In the genomic region with DNA sequence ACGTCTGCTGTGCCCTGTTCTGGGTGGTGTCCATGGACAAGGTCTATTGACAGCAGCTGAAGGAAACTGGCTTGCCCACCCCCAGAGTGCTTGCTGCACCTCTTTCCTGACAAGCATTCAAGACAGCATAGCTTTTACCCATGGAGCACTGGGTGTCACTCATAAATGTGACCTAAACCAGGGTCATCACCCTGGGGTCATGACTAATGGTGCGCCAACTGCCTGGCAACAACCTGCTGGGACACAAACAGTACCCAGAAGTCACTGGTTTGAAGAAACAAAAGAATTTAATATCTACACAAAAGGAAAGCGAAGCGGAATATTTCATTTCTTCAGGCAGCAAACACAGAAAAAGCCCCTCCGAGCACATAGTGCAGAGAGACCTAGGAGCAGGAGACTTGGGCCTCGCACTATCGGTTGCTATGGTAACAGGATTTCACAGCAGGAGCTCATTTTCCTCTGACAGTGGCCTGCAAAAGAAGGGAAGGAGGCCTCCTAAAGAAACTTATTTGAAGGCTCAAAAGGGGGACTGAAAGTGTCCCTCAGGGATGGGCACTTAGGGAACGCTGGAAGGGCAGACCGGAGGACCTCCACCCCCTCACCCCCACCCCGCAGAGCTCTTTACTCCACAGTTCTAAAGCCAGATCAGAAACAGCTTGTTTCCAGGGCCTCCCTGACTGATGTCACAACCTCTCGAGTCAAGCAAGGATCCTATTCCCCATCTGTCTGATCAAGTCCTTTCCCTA, we compare ENCODE assay signal across 10 mouse cellular contexts. TPM values are rescaled to one million over a fixed set of nuclear protein-coding genes. Genes with fewer than 3 reads are reported as not detected.
DNase-seq lines count a peak whose midpoint lies in the region; ATAC-seq and TF ChIP-seq lines count a peak whose summit lies in the region.
"Had no signal": no experiment of that assay in that cellular context is flagged by ENCODE, and none has a peak within 500 bp of the region (broad histone marks: within the 10 kb centered on the region; RNA-seq: fewer than 3 reads in every experiment).

No protein-coding gene starts in this region.

- no peak for TF ChIP-seq POLR2A in lung, adult 2 months (IDR thresholded peaks at IDR 0.05; ENCODE audit: borderline replicate concordance, extremely low read depth, low read depth, low read length)

- peak overlapping the region; percentile 51; the same call in 1 of the 2 replicates for H3K27ac ChIP-seq in forebrain, embryonic 12.5 days
- no peak overlapping the region for H3K27ac ChIP-seq in kidney, embryonic 14.5 days (ENCODE audit: low read depth, low read length)

- no peaks in the 10 kb centered on the region for H3K36me3 ChIP-seq in forebrain, embryonic 12.5 days (replicated peaks)
- no peaks in the 10 kb centered on the region for H3K36me3 ChIP-seq in kidney, embryonic 14.5 days (ENCODE audit: control insufficient read depth, insufficient read depth, low read length)

- peak; percentile 12 to 13 for DNase-seq in cerebellum, adult 18-20 months
- peak; percentile 49 for DNase-seq in MN1 (ENCODE audit: low spot score)
- DNase-seq in mesoderm, embryonic 11.5 days (ENCODE audit: low read depth, low spot score), result peak; percentile 85
- no peak for DNase-seq in spleen, postnatal 10 days (ENCODE audit: low spot score in 2 of 2)
- no peak for DNase-seq in lung, adult 2 months
- DNase-seq: B cell, adult 2 months had no signal

- peaks cover 35% of the 10 kb centered on the region for H3K27me3 ChIP-seq in forebrain, embryonic 12.5 days
- peaks cover 17% of the 10 kb centered on the region; the same call in 1 of the 2 replicates for H3K27me3 ChIP-seq in kidney, embryonic 14.5 days (ENCODE audit: control insufficient read depth, insufficient read depth, low read length)

- H3K4me2 ChIP-seq in forebrain, embryonic 12.5 days, result peak overlapping the region; percentile 30
- H3K4me2 ChIP-seq in kidney, embryonic 14.5 days (replicated peaks; ENCODE audit: low read depth, low read length), result no peak overlapping the region

- H3K9ac ChIP-seq in forebrain, embryonic 12.5 days, result no peak overlapping the region
- no peak overlapping the region for H3K9ac ChIP-seq in kidney, embryonic 14.5 days (ENCODE audit: low read depth, low read length)

- WGBS in forebrain, embryonic 12.5 days, result 11% methylated on average over 11 of the region's 11 CpGs
- 30% methylated on average over 11 of the region's 11 CpGs for WGBS in kidney, embryonic 14.5 days
- 69% methylated on average over 11 of the region's 11 CpGs for WGBS in lung, adult 2 months

- TF ChIP-seq CTCF in lung, adult 2 months (IDR thresholded peaks at IDR 0.05; ENCODE audit: insufficient read depth, low read length), result no peak

- peaks cover 49% of the 10 kb centered on the region for H3K4me1 ChIP-seq in forebrain, embryonic 12.5 days
- H3K4me1 ChIP-seq in kidney, embryonic 14.5 days (ENCODE audit: control insufficient read depth, insufficient read depth, low read length), result peaks cover 34% of the 10 kb centered on the region
- H3K4me1 ChIP-seq in lung, adult 2 months (ENCODE audit: control insufficient read depth, insufficient read depth, low read length), result peaks cover 6% of the 10 kb centered on the region

- H3K4me3 ChIP-seq in forebrain, embryonic 12.5 days (replicated peaks), result no peak overlapping the region
- no peak overlapping the region for H3K4me3 ChIP-seq in kidney, embryonic 14.5 days (ENCODE audit: low read length)
- no peak overlapping the region for H3K4me3 ChIP-seq in lung, adult 2 months (replicated peaks; ENCODE audit: extremely low read depth, low read depth, low read length)
- H3K4me3 ChIP-seq: megakaryocyte, embryonic 14.5 days had no signal

- ATAC-seq in cerebellum, adult (ENCODE audit: insufficient number of reproducible peaks, low FRiP score, low TSS enrichment), result no peak
- ATAC-seq in forebrain, embryonic 12.5 days (ENCODE audit: low FRiP score), result peak; percentile 61; the same call in 1 of the 2 replicates
- ATAC-seq in kidney, embryonic 14.5 days (ENCODE audit: low FRiP score, low TSS enrichment), result no peak

- no peaks in the 10 kb centered on the region for H3K9me3 ChIP-seq in forebrain, embryonic 12.5 days
- no peaks in the 10 kb centered on the region for H3K9me3 ChIP-seq in kidney, embryonic 14.5 days (ENCODE audit: control insufficient read depth, low read length)

RNA-seq across cellular contexts. Expression of gene Rph3al, which starts 25.7 kb away (rescaled TPM):
- polyA plus RNA-seq in forebrain, embryonic 12.5 days (2016; fragmentation: Nextera tagmentation; extraction: Ambion mirVana), result 1.1 and 1.7 TPM in 2 replicates
- polyA plus RNA-seq in kidney, embryonic 14.5 days (2014; fragmentation: Nextera tagmentation; extraction: Ambion mirVana), result 8.8 and 13.1 TPM in 2 replicates
- 15.5 and 17.7 TPM in 2 replicates for polyA plus RNA-seq in lung, adult 2 months (2012; rRNA removed)

RNA-seq across cellular contexts. Expression of gene 1700016K19Rik, which starts 35.8 kb away (rescaled TPM):
- 0.59 and 1.4 TPM in 2 replicates for polyA plus RNA-seq in forebrain, embryonic 12.5 days (2016; fragmentation: Nextera tagmentation; extraction: Ambion mirVana)
- polyA plus RNA-seq in kidney, embryonic 14.5 days (2014; fragmentation: Nextera tagmentation; extraction: Ambion mirVana), result 0.31 and 0.50 TPM in 2 replicates
- 13.6 and 14.8 TPM in 2 replicates for polyA plus RNA-seq in lung, adult 2 months (2012; rRNA removed)

Comparison
In these comparisons a context has a peak if more than half of its experiments do, and no peak if none do; other contexts are left out.
1. DNase-seq: peak in cerebellum, adult 18-20 months (2 of 2), MN1 (single experiment) and mesoderm, embryonic 11.5 days (single experiment); none in spleen, postnatal 10 days (0 of 2) and lung, adult 2 months (single experiment).